Mouse (Mus musculus) limb, embryonic 11.5 days (tissue): ENCODE measurements around the gene Rdx. TPM values are rescaled to one million over a fixed set of nuclear protein-coding genes. Genes with fewer than 3 reads are reported as not detected.

Experiments used
- ATAC-seq: fragments of 200-750 bp; cut with Nextera tagmentation; 2 replicates; pipeline ENCODE4 v1.8.0; 2017; ENCODE audit warnings: low read depth; ENCODE audit not compliant: insufficient number of reproducible peaks, low FRiP score, low TSS enrichment
- DNase-seq: peaks from one replicate; pipeline ENCODE4 v3.0.0-alpha.2; 2015; ENCODE audit warnings: low spot score
- H3K27ac ChIP-seq: fragments of 300-500 bp; sonication (generic); replicated peaks from 2 replicates; pipeline ENCODE4 v1.5.1; 2014; ENCODE audit warnings: low read depth, mild to moderate bottlenecking, low read length
- H3K27me3 ChIP-seq: fragments of 300-500 bp; sonication (generic); 2 replicates; pipeline ENCODE4 v1.6.1; 2014; ENCODE audit warnings: mild to moderate bottlenecking, low read length, mixed read lengths; ENCODE audit not compliant: control insufficient read depth, insufficient read depth
- H3K36me3 ChIP-seq: fragments of 300-500 bp; sonication (generic); 2 replicates; pipeline ENCODE4 v1.6.1; 2014; ENCODE audit warnings: mild to moderate bottlenecking, low read length, moderate library complexity, mixed read lengths; ENCODE audit not compliant: control insufficient read depth, insufficient read depth
- H3K4me1 ChIP-seq: fragments of 300-500 bp; sonication (generic); 2 replicates; pipeline ENCODE4 v1.6.1; 2014; ENCODE audit warnings: low read length, mixed read lengths; ENCODE audit not compliant: control insufficient read depth, insufficient read depth
- H3K4me2 ChIP-seq: fragments of 300-500 bp; sonication (generic); 2 replicates; pipeline ENCODE4 v1.6.1; 2014; ENCODE audit warnings: low read depth, mild to moderate bottlenecking, moderate library complexity; ENCODE audit not compliant: severe bottlenecking
- H3K4me3 ChIP-seq: fragments of 300-500 bp; sonication (generic); 2 replicates; pipeline ENCODE4 v1.5.1; 2014; ENCODE audit warnings: low read depth, low read length
- H3K9ac ChIP-seq: fragments of 300-500 bp; sonication (generic); 2 replicates; pipeline ENCODE4 v1.6.1; 2014; ENCODE audit warnings: mild to moderate bottlenecking, low read length
- H3K9me3 ChIP-seq: fragments of 300-500 bp; sonication (generic); 2 replicates; pipeline ENCODE4 v1.6.1; 2016; ENCODE audit warnings: low read length; ENCODE audit not compliant: control insufficient read depth
- WGBS: fragments of 180-500 bp; shearing (Covaris S2); extraction: QIAGEN DNeasy Blood & Tissue Kit; methylation state at CpG from one replicate; pipeline ENCODE4 v1.1.7; 2014; 5-methylcytosine and 5-hydroxymethylcytosine counted together
- polyA plus RNA-seq: library from polyadenylated mRNA; unstranded; fragments of >200 nt; fragmentation: Nextera tagmentation; extraction: Ambion mirVana; gene quantifications from 2 replicates; pipeline ENCODE4 v1.2.1, GENCODE M21; 2014

Gene Rdx
- polyA plus RNA-seq, 1 experiment from 2014 or later = 198 TPM

DNA sequence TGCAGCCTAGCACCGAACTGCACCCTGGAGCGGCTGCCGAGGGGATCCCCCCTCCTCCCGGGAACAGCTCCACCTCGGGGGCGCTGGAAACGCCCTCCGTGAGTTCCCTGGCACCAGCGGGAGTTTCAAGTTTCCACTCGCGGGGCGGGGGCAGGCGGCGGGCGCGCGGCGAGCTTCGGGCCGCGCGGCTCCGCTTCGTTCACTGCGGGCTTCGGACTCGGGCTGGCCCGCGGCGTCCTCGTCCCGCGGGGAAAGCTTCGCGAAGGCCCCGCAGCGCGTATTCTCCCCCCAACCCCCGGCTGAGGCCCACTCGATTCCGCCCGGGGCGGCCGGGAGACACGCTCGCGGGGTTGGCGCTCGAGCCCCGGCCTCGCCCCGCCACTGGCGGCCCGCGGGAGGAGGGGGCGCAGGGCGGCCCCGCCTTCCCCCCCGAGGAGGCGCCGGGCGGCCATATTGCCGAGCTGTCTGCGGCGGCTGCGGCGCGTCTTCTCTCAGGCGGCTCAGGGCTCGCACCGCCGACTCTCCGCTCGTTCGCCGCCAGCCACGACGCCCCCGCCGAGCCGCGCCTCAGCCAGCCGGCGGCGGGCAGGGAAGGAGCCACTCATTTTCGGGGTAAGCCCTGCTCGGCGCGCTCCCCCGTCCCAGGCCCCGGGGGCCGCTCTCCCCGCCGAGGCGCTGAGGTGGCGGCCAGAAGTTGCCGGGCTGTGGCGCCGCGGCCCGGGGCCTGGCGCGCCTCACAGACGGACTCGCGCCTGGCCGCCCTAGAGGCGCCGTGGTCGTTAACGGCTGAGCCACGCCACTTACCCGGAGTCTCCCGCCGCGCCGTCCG, 1.1 kb downstream of the Rdx start:
- under 1% methylated on average over 70 of the region's 118 CpGs for WGBS
- ATAC-seq = peak; percentile 94
- Histone ChIP-seq H3K4me2 (peak overlapping the region; percentile 60), H3K4me1 (peaks cover 9% of the 10 kb centered on the region), H3K4me3 (peak overlapping the region; percentile 74), H3K9ac (peak overlapping the region; percentile 99), H3K36me3 (no peaks in the 10 kb centered on the region), H3K9me3 (no peaks in the 10 kb centered on the region), H3K27ac (peak overlapping the region; percentile 98), H3K27me3 (no peaks in the 10 kb centered on the region)
- DNase-seq = peak; percentile 88

DNA sequence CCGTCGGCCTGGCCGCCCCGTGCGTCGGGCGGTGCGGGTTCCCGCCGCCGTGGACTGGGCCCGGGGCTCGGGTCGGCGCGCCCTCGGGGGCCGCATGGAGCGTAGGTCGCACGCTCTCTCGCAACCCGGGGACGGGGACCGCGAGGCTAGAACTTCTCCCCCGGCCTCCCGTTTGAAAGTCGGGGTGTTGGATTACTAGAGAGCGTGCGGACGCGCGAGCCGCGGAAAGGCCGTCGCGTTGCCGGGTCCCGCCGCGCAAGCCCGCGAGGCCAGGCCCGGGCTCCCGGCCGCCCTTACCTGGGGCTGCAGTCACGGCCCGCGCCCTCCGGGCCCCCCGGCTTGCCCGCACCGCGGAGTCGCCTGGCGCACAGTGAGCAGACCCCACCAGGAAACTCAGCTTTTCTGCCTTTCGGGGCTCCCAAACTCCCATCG, 1.7 kb downstream of the Rdx start:
- no peaks in the 10 kb centered on the region for H3K9me3 ChIP-seq
- H3K4me2 ChIP-seq = peak overlapping the region; percentile 60
- peak overlapping the region; percentile 98 for H3K27ac ChIP-seq
- H3K4me1 ChIP-seq = peaks cover 9% of the 10 kb centered on the region
- no peaks in the 10 kb centered on the region for H3K27me3 ChIP-seq
- peak overlapping the region; percentile 99 for H3K9ac ChIP-seq
- no peaks in the 10 kb centered on the region for H3K36me3 ChIP-seq
- H3K4me3 ChIP-seq = peak overlapping the region; percentile 74
- ATAC-seq (peak; percentile 48; the same call in 1 of the 2 replicates), DNase-seq (peak; percentile 71)
- WGBS = under 1% methylated on average over 60 of the region's 60 CpGs

DNA sequence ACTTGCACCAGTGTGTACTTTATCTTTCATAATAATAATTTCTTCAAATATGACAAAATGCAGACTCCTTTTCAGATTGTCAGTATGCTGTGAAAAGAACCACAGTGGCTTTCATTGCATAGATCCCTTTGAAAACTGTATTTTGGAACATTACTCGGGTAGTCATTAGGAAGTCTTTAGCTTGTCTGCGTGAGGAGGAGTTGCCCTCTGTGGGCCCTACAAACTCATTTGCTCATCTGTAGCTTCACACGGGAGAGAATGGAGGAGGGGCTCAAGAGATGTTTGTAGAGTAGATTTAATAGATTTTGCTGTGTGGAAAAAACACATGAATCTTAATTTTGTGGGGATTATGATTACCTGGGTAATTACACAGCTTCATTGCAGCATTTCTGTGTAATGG, 2.6 kb downstream of the Rdx start:
- Histone ChIP-seq H3K36me3 (no peaks in the 10 kb centered on the region), H3K4me3 (peak overlapping the region; percentile 74), H3K4me2 (peak overlapping the region; percentile 60), H3K27me3 (no peaks in the 10 kb centered on the region), H3K9me3 (no peaks in the 10 kb centered on the region), H3K9ac (no peak overlapping the region; the same call in 1 of the 2 replicates), H3K27ac (no peak overlapping the region), H3K4me1 (peaks cover 9% of the 10 kb centered on the region)
- no peak for ATAC-seq
- DNase-seq = no peak
- whole genome bisulfite sequencing = under 1% methylated on average over 3 of the region's 3 CpGs

DNA sequence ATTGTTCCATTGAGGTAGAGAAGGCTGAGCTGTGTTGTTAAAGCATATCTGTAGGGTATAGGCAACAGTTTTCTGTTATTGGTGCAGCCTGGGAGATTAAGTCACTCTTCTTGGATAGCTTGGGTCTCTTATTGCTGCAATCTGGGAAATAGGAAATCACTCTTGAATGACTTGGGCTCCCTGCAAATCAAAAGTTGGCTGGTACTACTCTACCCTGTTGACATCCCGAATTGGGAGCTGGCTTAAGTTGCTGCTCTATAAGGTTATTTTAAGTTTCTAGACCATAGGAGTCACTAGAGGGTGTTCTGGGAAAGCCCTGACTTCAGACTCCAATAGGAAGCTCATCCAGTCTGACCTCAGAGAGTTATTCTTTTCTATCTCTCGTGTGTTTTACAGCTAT, 3.4 kb downstream of the Rdx start:
- no peaks in the 10 kb centered on the region for H3K36me3 ChIP-seq
- H3K4me3 ChIP-seq = peak overlapping the region; percentile 6; the same call in 1 of the 2 replicates
- no peaks in the 10 kb centered on the region for H3K27me3 ChIP-seq
- H3K4me1 ChIP-seq = peaks cover 9% of the 10 kb centered on the region
- DNase-seq (no peak), ATAC-seq (no peak)
- no peak overlapping the region for H3K9ac ChIP-seq
- H3K27ac ChIP-seq = no peak overlapping the region
- 41% methylated on average over 2 of the region's 2 CpGs for WGBS
- H3K9me3 ChIP-seq = no peaks in the 10 kb centered on the region
- H3K4me2 ChIP-seq = peak overlapping the region; percentile 24; the same call in 1 of the 2 replicates

DNA sequence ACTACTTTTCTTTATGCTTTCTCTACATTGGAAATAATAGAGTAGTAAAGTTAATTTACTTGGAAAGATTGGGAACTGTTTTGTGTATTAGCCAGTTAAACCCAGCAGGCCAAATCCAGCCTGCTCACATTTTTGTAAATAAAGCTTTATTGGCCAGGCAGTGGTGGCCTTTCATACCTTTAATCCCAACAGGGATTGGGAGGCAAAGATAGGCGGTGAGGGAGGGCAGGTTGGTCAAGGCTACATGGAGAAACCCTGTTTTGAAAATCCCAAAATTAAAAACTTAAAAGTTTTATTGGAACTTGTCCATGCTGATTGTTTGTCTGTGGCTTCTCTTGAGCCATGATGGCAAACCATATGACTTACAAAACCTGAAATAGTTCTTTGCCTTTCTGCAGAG, 5.2 kb downstream of the Rdx start:
- Histone ChIP-seq H3K36me3 (no peaks in the 10 kb centered on the region), H3K4me2 (no peak overlapping the region), H3K27me3 (no peaks in the 10 kb centered on the region), H3K9me3 (no peaks in the 10 kb centered on the region), H3K4me3 (no peak overlapping the region), H3K4me1 (peaks cover 9% of the 10 kb centered on the region), H3K27ac (no peak overlapping the region), H3K9ac (no peak overlapping the region)
- no peak for ATAC-seq
- 78% methylated on average over 1 of the region's 1 CpGs for WGBS
- no peak for DNase-seq

DNA sequence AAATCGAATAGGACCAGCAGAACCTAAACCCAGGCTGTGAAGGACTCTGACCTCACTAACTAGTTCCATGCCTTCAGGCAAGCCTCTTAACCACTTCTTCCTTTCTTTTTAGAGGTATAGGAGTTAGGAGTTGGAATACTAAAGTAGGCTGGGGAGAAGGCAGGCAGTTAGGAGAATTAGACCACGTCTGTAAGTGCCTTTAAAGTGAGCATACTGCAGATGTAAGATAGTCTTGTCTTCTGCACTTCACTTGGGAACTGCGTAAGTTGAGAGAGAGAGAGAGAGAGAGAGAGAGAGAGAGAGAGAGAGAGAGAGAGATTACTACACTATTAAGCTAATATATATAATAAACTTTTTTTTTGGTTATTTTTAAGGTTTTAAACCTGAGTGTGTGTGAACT, 8.3 kb downstream of the Rdx start:
- DNase-seq (no peak), ATAC-seq (no peak)
- H3K9me3 ChIP-seq = no peaks in the 10 kb centered on the region
- H3K4me3 ChIP-seq = no peak overlapping the region
- 67% methylated on average over 3 of the region's 3 CpGs for WGBS
- peaks cover 2% of the 10 kb centered on the region; the same call in 1 of the 2 replicates for H3K4me1 ChIP-seq
- H3K27ac ChIP-seq = no peak overlapping the region
- H3K9ac ChIP-seq = no peak overlapping the region
- H3K27me3 ChIP-seq = no peaks in the 10 kb centered on the region
- no peaks in the 10 kb centered on the region for H3K36me3 ChIP-seq
- no peak overlapping the region for H3K4me2 ChIP-seq

DNA sequence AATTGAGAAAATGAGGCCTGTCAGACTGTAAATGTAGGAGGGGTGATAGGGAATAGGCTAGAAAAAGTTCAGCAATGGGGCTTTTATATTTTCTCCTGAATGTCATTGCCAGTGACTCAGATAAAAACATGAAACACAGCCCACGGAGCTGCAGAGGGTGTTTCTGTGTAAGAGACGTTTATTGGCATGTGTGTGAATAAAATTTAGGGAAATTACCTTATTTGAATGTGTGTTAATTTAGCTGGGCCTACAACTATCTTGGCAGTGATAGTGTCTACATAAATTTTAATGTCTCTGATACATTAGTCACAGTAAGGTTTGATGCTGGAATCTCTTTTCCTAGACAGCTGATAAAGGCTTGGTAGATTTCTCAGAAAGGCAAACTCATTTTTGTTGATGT, 12.8 kb downstream of the Rdx start:
- ATAC-seq = no peak
- H3K4me2 ChIP-seq = no peak overlapping the region
- no peak overlapping the region for H3K9ac ChIP-seq
- no peaks in the 10 kb centered on the region for H3K4me1 ChIP-seq
- WGBS = 82% methylated on average over 2 of the region's 2 CpGs
- H3K36me3 ChIP-seq = 0 out of 2 replicates have a peak, but pooled peaks cover 2% of the 10 kb centered on the region
- H3K27me3 ChIP-seq = no peaks in the 10 kb centered on the region
- no peak for DNase-seq
- no peak overlapping the region for H3K27ac ChIP-seq
- no peaks in the 10 kb centered on the region for H3K9me3 ChIP-seq
- H3K4me3 ChIP-seq = no peak overlapping the region

DNA sequence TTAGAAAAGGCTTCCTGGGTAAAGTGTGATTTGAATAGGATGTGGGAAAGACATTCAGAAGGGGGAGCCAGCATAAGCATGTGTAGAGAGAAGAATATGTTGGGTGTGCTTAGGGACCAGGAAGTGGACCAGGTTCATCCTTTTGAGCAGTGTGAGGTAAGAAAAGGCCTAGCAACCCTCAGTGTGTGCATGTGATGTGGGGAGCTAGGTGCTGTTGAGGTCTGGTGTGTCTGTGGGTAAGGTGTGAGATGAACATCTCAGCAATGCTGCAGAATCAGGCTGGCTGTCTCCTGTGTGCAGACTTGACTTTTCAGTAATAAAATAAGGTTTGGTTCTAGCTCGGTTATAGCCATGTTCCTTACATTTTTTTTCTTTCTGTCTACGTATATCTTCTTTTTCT, 23.1 kb downstream of the Rdx start:
- H3K27ac ChIP-seq = no peak overlapping the region
- H3K9ac ChIP-seq = no peak overlapping the region
- H3K27me3 ChIP-seq = no peaks in the 10 kb centered on the region
- H3K4me2 ChIP-seq = no peak overlapping the region
- 98% methylated on average over 2 of the region's 2 CpGs for WGBS
- H3K36me3 ChIP-seq = peaks cover 9% of the 10 kb centered on the region
- ATAC-seq = no peak
- no peaks in the 10 kb centered on the region for H3K9me3 ChIP-seq
- H3K4me3 ChIP-seq = no peak overlapping the region
- H3K4me1 ChIP-seq = no peaks in the 10 kb centered on the region
- DNase-seq = no peak
